Mouse (Mus musculus): ENCODE measurements around the gene Olfr1383. TPM values are rescaled to one million over a fixed set of nuclear protein-coding genes. Genes with fewer than 3 reads are reported as not detected.
"Not testable (repeated sequence)": the region's sequence is repeated elsewhere in the genome, so short reads cannot be mapped to it uniquely, and the experiment has no call there.

The Olfr1383 gene
- total RNA-seq (2014; fragmentation: Nextera tagmentation) = not detected in 2 replicates
- total RNA-seq (2017) = not detected in 2 replicates

DNA sequence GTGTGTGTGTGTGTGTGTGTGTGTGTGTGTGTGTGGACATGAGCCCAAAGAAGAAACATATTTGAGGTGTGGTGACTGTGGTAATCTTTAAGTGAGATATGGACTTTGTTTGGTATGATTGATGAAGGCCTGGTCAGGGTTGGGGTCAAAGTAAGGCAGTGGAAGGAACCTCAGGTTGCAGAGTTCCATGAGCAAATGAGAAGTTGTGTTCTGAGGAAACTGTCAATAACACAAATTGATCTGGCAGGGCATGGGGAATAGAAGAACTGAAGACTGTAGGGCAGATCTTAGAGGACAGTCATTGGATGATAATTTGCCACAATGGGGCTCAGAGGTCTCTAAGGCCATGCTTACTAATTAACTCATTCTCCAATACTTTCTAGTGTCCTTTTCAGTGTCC lies at the start of gene Olfr1383:
Gene Olfr1383, plus strand, starts transcription at position 301 of the 400 bp plus-strand sequence.
- no peak for ATAC-seq (replicated peaks; ENCODE audit: poor library complexity, severe bottlenecking)

DNA sequence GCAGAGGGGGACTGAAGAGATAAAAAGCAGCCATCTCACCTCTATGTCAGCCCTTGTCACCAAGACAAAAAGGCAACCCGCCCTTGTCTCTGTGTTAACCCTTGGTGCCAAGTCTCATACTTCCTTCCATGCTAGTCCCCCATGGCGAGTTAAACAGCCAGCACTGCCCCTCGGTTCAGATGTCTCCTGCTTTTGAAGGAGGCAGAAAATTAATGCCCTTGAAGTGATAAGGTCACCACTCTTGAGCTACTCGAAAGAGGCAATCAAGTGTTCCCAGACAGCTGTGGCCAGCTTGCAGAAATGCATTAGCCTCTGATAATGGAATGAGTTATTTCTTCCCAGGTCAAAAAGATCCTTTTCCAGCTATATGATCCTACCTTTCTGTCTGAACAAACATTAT lies 33.5 kb upstream of the Olfr1383 start:
- ATAC-seq (replicated peaks; ENCODE audit: poor library complexity, severe bottlenecking) = no peak

DNA sequence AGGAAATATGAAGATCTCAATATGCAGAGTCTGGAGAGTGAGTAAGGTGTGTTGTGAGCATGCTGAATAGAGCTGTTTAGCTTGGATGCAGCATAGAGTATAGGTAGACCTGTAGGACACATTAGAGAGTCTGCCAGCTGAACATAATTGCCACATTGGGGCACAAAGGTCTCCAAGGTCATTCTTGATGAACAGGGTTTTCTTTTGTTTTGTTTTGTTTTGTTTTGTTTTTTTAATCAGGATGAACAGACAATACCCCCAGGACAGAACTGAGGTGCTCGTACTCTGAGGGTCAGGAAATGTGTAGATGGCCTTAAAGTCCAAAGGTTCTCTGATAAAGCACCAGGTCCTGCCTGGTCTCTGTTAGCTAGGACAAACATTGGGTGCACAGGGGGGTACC lies 30.7 kb upstream of the Olfr1383 start, which contains the start of gene Olfr1385:
Gene Olfr1385, plus strand, starts transcription at position 301 of the 400 bp plus-strand sequence.
- ATAC-seq (replicated peaks; ENCODE audit: poor library complexity, severe bottlenecking) = not testable (repeated sequence)

DNA sequence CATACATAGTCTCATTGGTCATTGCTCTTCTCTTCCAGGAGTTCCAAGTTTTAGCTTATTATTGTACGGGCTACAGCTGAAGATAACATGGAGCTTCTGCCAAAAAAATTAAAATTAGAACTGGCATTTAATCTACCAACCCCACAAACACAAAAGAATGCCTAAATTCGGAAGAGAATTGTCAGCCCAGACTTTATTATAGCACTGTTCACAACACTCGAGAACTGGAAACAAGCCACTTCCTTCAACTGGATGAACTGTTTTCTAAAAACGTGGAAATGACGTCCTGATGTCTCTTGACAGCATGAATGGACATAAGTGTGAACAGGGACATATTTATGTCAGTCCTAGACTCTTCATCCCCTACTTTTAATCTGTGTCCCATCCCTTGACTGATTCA lies 1.4 kb upstream of the Olfr1383 start:
- ATAC-seq (replicated peaks; ENCODE audit: poor library complexity, severe bottlenecking) = no peak

DNA sequence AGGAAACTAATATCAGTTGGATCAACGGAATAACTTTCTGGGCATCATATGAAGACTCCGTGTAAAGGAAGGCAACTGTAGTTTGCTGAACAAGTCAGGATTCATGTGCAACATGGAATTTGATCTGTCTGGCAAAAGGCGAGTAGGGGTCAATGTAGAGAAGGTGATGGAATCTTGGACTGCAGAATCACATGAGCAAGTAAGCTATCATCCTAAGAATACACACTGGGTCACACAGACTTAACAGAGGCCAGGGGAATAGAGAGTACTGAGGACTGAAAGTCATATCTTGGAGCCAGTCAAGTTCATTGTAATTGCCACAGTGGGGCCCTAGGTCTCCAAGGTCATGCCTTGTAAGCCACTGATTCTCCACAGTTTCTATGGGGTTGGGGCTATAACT lies 8.5 kb downstream of the Olfr1383 start, which contains the start of gene Olfr1382:
Gene Olfr1382, plus strand, starts transcription at position 301 of the 400 bp plus-strand sequence.
- ATAC-seq (replicated peaks; ENCODE audit: poor library complexity, severe bottlenecking) = no peak

DNA sequence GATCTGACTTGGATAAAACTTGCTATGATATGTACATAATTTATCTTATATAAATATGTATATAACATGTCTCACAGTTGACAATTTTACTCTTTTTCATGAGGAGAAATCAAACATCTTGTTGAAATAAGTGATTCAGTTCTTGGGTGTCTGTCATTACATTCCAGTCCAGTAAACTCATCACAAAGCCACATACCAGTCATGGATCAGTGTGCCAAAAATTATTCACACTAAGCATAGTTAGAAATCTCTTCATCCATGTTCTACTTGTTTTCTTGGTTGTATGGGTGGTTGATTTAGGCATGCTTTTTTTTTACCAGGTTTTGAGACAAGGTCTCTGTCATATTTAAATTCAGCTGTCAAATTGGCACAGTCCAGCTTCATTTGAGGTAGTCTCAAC lies 13.3 kb downstream of the Olfr1383 start:
- ATAC-seq (replicated peaks; ENCODE audit: poor library complexity, severe bottlenecking) = no peak

DNA sequence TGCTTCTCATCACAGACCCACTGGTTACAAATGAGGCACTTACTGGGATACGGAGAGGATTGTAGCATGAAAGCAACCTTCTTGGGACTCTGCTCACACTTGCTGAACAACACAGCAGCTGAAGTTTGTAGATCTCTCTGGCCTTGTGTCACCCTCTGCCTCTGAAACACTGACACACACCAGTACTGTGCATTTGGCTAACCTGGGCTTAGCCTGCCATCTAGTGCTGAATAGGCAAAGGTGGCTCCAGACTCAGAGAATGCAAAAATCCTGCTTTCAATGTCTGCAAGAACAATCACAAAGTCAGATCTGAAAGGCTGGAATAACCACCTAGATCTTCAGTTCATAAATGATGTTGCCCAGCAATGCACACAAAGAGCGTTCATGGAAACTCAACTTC lies 17.2 kb downstream of the Olfr1383 start:
- ATAC-seq (replicated peaks; ENCODE audit: poor library complexity, severe bottlenecking) = peak; percentile 48; the same call in 1 of the 2 replicates

DNA sequence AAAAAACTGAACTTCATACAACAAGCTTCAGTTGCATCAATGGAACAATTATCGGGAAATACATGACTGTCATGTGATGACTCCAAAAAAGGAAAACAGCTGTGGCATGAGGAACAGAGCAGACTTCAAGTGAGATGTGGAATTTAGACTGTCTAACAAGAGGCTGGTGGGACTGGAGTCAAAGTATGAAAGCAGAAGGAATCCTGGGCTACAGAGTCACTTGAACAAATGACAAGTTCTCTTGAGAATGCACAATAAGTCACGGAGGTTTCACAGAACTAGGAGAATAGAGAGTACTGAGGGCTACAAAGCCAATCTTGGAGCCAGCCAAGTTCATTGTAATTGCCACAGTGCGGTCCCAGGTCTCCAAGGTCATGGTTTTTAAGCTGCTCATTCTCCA lies 23.7 kb downstream of the Olfr1383 start, which contains the start of gene Olfr1381:
Gene Olfr1381, plus strand, starts transcription at position 301 of the 400 bp plus-strand sequence.
- not testable (repeated sequence) for ATAC-seq (replicated peaks; ENCODE audit: poor library complexity, severe bottlenecking)

DNA sequence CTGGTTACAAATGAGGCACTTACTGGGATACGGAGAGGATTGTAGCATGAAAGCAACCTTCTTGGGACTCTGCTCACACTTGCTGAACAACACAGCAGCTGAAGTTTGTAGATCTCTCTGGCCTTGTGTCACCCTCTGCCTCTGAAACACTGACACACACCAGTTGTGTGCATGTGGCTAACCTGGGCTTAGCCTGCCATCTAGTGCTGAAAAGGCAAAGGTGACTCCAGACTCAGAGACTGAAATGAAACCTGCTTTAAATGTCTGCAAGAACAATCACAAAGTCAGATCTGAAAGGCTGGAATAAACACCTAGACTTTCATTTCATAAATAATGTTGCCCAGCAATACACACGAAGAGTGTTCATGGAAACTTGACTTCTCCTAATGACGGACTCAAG lies 34.6 kb downstream of the Olfr1383 start:
- not testable (repeated sequence) for ATAC-seq (replicated peaks; ENCODE audit: poor library complexity, severe bottlenecking)

DNA sequence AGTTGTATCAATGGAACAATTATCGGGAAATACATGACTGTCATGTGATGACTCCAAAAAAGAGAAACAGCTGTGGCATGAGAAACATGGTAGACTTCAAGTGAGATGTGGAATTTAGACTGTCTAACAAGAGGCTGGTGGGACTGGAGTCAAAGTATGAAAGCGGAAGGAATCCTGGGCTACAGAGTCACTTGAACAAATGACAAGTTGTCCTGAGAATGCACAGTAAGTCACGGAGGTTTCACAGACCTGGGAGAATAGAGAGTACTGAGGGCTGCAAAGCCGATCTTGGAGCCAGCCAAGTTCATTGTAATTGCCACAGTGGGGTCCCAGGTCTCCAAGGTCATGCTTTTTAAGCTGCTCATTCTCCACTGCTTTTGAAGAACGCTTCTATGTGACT lies 37.1 kb downstream of the Olfr1383 start, which contains the start of gene Olfr1380:
Gene Olfr1380, plus strand, starts transcription at position 301 of the 400 bp plus-strand sequence.
- ATAC-seq (replicated peaks; ENCODE audit: poor library complexity, severe bottlenecking) = not testable (repeated sequence)

DNA sequence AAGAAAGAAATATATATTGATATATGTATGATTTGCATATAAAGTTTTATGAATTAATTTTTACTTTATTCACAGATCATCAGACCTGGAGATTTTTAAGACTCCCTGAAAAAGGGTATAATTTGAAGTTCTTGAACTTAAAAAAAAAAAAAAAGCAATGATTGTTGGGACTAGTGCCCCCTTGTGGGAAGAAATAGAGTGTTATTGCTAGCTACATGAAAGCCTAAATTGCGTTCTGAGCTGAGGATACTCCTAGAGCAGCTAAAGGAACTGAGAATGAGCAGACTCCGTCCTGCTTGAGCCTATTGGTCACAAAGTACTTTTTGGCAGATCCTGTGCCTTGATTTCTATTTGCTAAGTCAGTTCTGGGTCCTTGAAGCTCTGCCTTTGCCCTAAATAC lies 55.6 kb downstream of the Olfr1383 start:
- peak; percentile 48; the same call in 1 of the 2 replicates for ATAC-seq (replicated peaks; ENCODE audit: poor library complexity, severe bottlenecking)

Other genes with a start within 250 kb of the Olfr1383 start
- gene Olfr1393, start 241.3 kb upstream of the Olfr1383 start, total RNA-seq (2014; fragmentation: Nextera tagmentation) = not detected in 2 replicates
- not detected in 2 replicates for gene Olfr1393, start 241.3 kb upstream of the Olfr1383 start, total RNA-seq (2017)
- gene Olfr1392, start 234.4 kb upstream of the Olfr1383 start, total RNA-seq (2014; fragmentation: Nextera tagmentation) = not detected in 2 replicates
- not detected in 2 replicates for gene Olfr1392, start 234.4 kb upstream of the Olfr1383 start, total RNA-seq (2017)
- gene Olfr10, start 214.9 kb upstream of the Olfr1383 start, total RNA-seq (2014; fragmentation: Nextera tagmentation) = not detected in 2 replicates
- not detected in 2 replicates for gene Olfr10, start 214.9 kb upstream of the Olfr1383 start, total RNA-seq (2017)
- gene Olfr1391, start 196.9 kb upstream of the Olfr1383 start, total RNA-seq (2014; fragmentation: Nextera tagmentation) = not detected in 2 replicates
- gene Olfr1391, start 196.9 kb upstream of the Olfr1383 start, total RNA-seq (2017) = not detected in 2 replicates
- gene Olfr1390, start 184.5 kb upstream of the Olfr1383 start, total RNA-seq (2014; fragmentation: Nextera tagmentation) = not detected in 2 replicates
- gene Olfr1390, start 184.5 kb upstream of the Olfr1383 start, total RNA-seq (2017) = not detected in 2 replicates
- not detected in 2 replicates for gene Olfr1389, start 96.6 kb upstream of the Olfr1383 start, total RNA-seq (2014; fragmentation: Nextera tagmentation)
- gene Olfr1389, start 96.6 kb upstream of the Olfr1383 start, total RNA-seq (2017) = not detected in 2 replicates
- gene Olfr1388, start 83.0 kb upstream of the Olfr1383 start, total RNA-seq (2014; fragmentation: Nextera tagmentation) = not detected in 2 replicates
- 0.09 and 0.21 TPM in 2 replicates for gene Olfr1388, start 83.0 kb upstream of the Olfr1383 start, total RNA-seq (2017)
- not detected in 2 replicates for gene Olfr1387, start 64.3 kb upstream of the Olfr1383 start, total RNA-seq (2014; fragmentation: Nextera tagmentation)
- gene Olfr1387, start 64.3 kb upstream of the Olfr1383 start, total RNA-seq (2017) = not detected in 2 replicates
- gene Olfr1386, start 54.6 kb upstream of the Olfr1383 start, total RNA-seq (2014; fragmentation: Nextera tagmentation) = not detected in 2 replicates
- not detected in 2 replicates for gene Olfr1386, start 54.6 kb upstream of the Olfr1383 start, total RNA-seq (2017)
- gene Olfr1385, start 30.6 kb upstream of the Olfr1383 start, total RNA-seq (2014; fragmentation: Nextera tagmentation) = not detected in 2 replicates
- not detected in 2 replicates for gene Olfr1385, start 30.6 kb upstream of the Olfr1383 start, total RNA-seq (2017)
- not detected in 2 replicates for gene Olfr1384, start 12.9 kb upstream of the Olfr1383 start, total RNA-seq (2014; fragmentation: Nextera tagmentation)
- gene Olfr1384, start 12.9 kb upstream of the Olfr1383 start, total RNA-seq (2017) = not detected in 2 replicates
- gene Olfr1382, start 8.6 kb downstream of the Olfr1383 start, total RNA-seq (2014; fragmentation: Nextera tagmentation) = not detected in 2 replicates
- gene Olfr1382, start 8.6 kb downstream of the Olfr1383 start, total RNA-seq (2017) = not detected in 2 replicates
- gene Olfr1381, start 23.8 kb downstream of the Olfr1383 start, total RNA-seq (2014; fragmentation: Nextera tagmentation) = not detected in 2 replicates
- not detected in 2 replicates for gene Olfr1381, start 23.8 kb downstream of the Olfr1383 start, total RNA-seq (2017)
- gene Olfr1380, start 37.2 kb downstream of the Olfr1383 start, total RNA-seq (2014; fragmentation: Nextera tagmentation) = not detected in 2 replicates
- not detected in 2 replicates for gene Olfr1380, start 37.2 kb downstream of the Olfr1383 start, total RNA-seq (2017)
- gene Flt4, start 89.6 kb downstream of the Olfr1383 start, total RNA-seq (2014; fragmentation: Nextera tagmentation) = 0.32 TPM in 1 of 2 replicates, not detected in the other
- 0.10 TPM in 1 of 2 replicates, not detected in the other for gene Flt4, start 89.6 kb downstream of the Olfr1383 start, total RNA-seq (2017)
- 0.86 TPM in 1 of 2 replicates, not detected in the other for gene Scgb3a1, start 144.0 kb downstream of the Olfr1383 start, total RNA-seq (2014; fragmentation: Nextera tagmentation)
- not detected in 2 replicates for gene Scgb3a1, start 144.0 kb downstream of the Olfr1383 start, total RNA-seq (2017)
- 73.3 and 77.8 TPM in 2 replicates for gene Cnot6, start 193.1 kb downstream of the Olfr1383 start, total RNA-seq (2014; fragmentation: Nextera tagmentation)
- gene Cnot6, start 193.1 kb downstream of the Olfr1383 start, total RNA-seq (2017) = 42.2 and 52.8 TPM in 2 replicates